Mouse (Mus musculus) heart, embryonic 14.5 days (tissue): ENCODE results near the gene Aplp1. TPM values are rescaled to one million over a fixed set of nuclear protein-coding genes. Genes with fewer than 3 reads are reported as not detected.

Experiments
- ATAC-seq: fragments of 200-750 bp; cut with Nextera tagmentation; 2 replicates; pipeline ENCODE4 v1.8.0; 2017; ENCODE audit warnings: low read depth, moderate TSS enrichment; ENCODE audit not compliant: insufficient number of reproducible peaks, insufficient read depth, low FRiP score
- H3K27ac ChIP-seq, 2 experiments: fragments of 200-500 bp in 1 of 2; fragments of 300-500 bp in 1 of 2; sonication (generic) in 1 of 2; replicated peaks in 1 of 2; 2 replicates each; pipeline ENCODE4 v1.5.1; 2012 to 2014; ENCODE audit warnings: low read depth in 2 of 2, low read length in 2 of 2, control low read depth in 1 of 2, mild to moderate bottlenecking in 1 of 2, mixed read lengths in 1 of 2; ENCODE audit not compliant: control insufficient read depth in 1 of 2, insufficient read depth in 1 of 2
- H3K27me3 ChIP-seq: fragments of 300-500 bp; sonication (generic); 2 replicates; pipeline ENCODE4 v1.6.1; 2014; ENCODE audit warnings: mild to moderate bottlenecking, low read length, control low read depth; ENCODE audit not compliant: control insufficient read depth, insufficient read depth
- H3K36me3 ChIP-seq: fragments of 300-500 bp; sonication (generic); 2 replicates; pipeline ENCODE4 v1.6.1; 2014; ENCODE audit warnings: mild to moderate bottlenecking, control low read depth, low read length, mixed read lengths; ENCODE audit not compliant: control insufficient read depth, insufficient read depth
- H3K4me1 ChIP-seq, 2 experiments: fragments of 200-500 bp in 1 of 2; fragments of 300-500 bp in 1 of 2; sonication (generic) in 1 of 2; 2 replicates each; pipeline ENCODE4 v1.6.1; 2012 to 2014; ENCODE audit warnings: low read length in 2 of 2, control low read depth in 1 of 2, mixed read lengths in 1 of 2; ENCODE audit not compliant: control insufficient read depth in 2 of 2, insufficient read depth in 2 of 2
- H3K4me2 ChIP-seq: fragments of 300-500 bp; sonication (generic); 2 replicates; pipeline ENCODE4 v1.6.1; 2014; ENCODE audit warnings: mild to moderate bottlenecking, low read length
- H3K4me3 ChIP-seq, 2 experiments: fragments of 200-500 bp in 1 of 2; fragments of 300-500 bp in 1 of 2; sonication (generic) in 1 of 2; 2 replicates each; pipeline ENCODE4 v1.5.1; 2012 to 2014; ENCODE audit warnings: low read length in 2 of 2, mild to moderate bottlenecking in 2 of 2, control low read depth in 1 of 2, low read depth in 1 of 2, moderate library complexity in 1 of 2; ENCODE audit not compliant: control insufficient read depth in 1 of 2, insufficient read depth in 1 of 2
- H3K9ac ChIP-seq: fragments of 300-500 bp; sonication (generic); 2 replicates; pipeline ENCODE4 v1.6.1; 2014; ENCODE audit warnings: mild to moderate bottlenecking, low read length
- H3K9me3 ChIP-seq: fragments of 300-500 bp; sonication (generic); 2 replicates; pipeline ENCODE4 v1.6.1; 2016; ENCODE audit warnings: low read length, control low read depth; ENCODE audit not compliant: control insufficient read depth
- WGBS: fragments of 180-500 bp; shearing (Covaris S2); extraction: QIAGEN DNeasy Blood & Tissue Kit; methylation state at CpG from one replicate; pipeline ENCODE4 v1.1.7; 2014; 5-methylcytosine and 5-hydroxymethylcytosine counted together
- polyA plus RNA-seq: library from polyadenylated mRNA; unstranded; fragments of >200 nt; fragmentation: Nextera tagmentation; extraction: Ambion mirVana; gene quantifications from 2 replicates; pipeline ENCODE4 v1.2.1, GENCODE M21; 2014

The Aplp1 gene
- polyA plus RNA-seq, 1 experiment from 2014 or later = 21.2 TPM

DNA sequence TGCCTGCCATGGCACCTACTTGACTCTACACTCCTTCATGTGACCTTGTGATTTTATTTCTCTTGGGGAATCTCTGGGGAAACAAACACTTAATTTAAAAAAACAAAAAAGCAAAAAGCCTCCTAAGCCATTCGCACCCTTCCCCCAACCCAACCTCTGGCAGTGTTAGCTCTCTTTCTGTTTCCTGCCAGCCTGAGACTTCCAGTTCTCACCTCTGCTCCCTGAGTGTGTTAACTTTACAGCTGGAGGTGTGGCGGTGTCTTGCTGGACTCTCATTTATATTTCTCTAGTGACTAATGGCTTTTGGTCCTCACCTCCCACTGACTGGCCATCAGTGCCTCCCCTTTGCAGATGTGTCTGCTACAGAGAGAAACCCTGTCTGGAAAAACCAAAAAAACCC is 35.5 kb downstream of the Aplp1 start:
- Histone ChIP-seq H3K9ac (no peak overlapping the region), H3K9me3 (no peaks in the 10 kb centered on the region), H3K36me3 (no peaks in the 10 kb centered on the region), H3K27me3 (no peaks in the 10 kb centered on the region), H3K27ac (no peak overlapping the region), H3K4me3 (no peak overlapping the region), H3K4me1 (no peaks in the 10 kb centered on the region), H3K4me2 (no peak overlapping the region)
- ATAC-seq = no peak
- 47% methylated on average over 2 of the region's 2 CpGs for WGBS

DNA sequence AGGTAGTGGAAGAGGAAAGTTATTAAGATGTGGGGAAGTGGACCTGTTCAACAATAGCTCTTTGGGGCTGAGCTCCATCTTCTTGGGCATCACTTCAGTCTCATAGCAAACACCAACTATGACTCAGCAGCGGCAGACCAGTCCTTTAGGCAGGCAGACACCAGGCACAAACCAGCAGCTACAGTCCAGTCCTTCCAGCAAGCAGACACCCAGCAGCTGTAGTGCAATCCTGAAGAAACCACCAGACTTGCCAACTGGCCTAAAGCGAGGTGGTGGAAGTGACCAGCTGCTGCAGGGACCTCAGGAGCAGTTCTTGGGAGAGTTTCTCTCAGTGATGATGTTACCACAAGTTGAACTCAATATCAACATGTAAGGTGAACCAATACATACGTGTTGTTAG is 36.7 kb downstream of the Aplp1 start:
- 71% methylated on average over 3 of the region's 3 CpGs for whole genome bisulfite sequencing
- no peaks in the 10 kb centered on the region for H3K27me3 ChIP-seq
- H3K27ac ChIP-seq = no peak overlapping the region
- no peaks in the 10 kb centered on the region for H3K9me3 ChIP-seq
- H3K4me3 ChIP-seq = no peak overlapping the region
- no peaks in the 10 kb centered on the region for H3K36me3 ChIP-seq
- H3K4me2 ChIP-seq = no peak overlapping the region
- no peaks in the 10 kb centered on the region for H3K4me1 ChIP-seq
- no peak for ATAC-seq
- no peak overlapping the region for H3K9ac ChIP-seq

DNA sequence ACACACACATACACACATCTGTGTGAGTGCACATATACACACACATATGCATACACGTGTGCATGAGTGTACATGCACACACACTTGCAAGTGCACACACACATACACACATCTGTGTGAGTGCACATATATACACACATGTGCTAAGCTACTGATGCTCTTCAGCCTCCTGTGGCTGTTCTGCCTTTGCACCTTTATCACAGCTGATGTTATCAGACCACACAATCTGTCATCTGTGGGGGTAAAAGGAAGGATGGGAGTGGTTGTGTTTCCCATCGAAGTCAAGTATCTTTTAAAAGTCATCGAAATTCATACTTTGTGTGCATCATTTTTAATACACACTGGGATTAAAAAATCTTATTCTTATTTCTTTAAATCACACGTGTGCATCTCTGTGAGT is 43.0 kb downstream of the Aplp1 start:
- ATAC-seq = no peak
- Histone ChIP-seq H3K9me3 (no peaks in the 10 kb centered on the region), H3K9ac (no peak overlapping the region), H3K4me1 (no peaks in the 10 kb centered on the region), H3K4me3 (no peak overlapping the region), H3K36me3 (no peaks in the 10 kb centered on the region), H3K27me3 (no peaks in the 10 kb centered on the region), H3K4me2 (no peak overlapping the region), H3K27ac (no peak overlapping the region)
- WGBS = 55% methylated on average over 4 of the region's 4 CpGs

DNA sequence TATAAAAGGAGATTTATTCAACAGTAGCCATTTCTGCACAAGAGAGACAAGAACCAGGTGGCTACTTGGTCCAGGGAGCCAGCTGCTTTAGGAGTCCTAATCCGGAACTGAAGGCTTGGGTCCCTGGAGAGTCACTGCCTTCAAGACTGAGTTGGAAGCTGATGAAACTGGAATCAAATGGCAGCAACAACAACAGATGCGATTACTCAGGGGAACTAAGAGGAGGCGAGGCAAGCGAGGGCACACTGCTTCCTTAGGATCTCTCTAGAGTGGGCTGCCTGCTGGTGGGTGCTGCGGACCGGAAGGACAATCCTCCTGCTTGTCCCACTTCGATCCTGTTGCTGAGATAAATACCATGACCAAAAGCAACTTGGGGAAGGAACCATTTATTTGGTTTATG is 45.7 kb downstream of the Aplp1 start:
- Histone ChIP-seq H3K27ac (no peak overlapping the region), H3K9me3 (no peaks in the 10 kb centered on the region), H3K4me2 (no peak overlapping the region), H3K36me3 (no peaks in the 10 kb centered on the region), H3K4me1 (no peaks in the 10 kb centered on the region), H3K27me3 (no peaks in the 10 kb centered on the region), H3K4me3 (no peak overlapping the region), H3K9ac (no peak overlapping the region)
- WGBS = 55% methylated on average over 7 of the region's 7 CpGs
- no peak for ATAC-seq

DNA sequence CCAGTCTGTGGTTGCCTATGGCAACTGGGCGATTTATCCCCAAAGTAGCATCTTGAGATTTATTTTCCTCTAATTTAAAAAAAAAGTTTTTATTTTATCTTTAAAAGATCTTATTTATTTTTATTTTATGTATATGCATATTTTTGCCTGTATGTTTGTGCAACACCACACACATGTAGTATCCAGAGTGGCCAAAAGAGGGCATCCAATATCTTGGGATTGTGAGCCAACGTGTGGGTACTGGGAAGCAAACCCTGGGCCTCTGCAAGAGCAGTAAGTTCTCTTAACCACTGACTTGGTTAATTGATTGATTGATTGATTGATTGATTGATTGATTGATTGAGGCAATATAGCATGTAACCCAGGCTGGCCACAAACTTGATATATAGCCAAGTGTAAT is 50.5 kb downstream of the Aplp1 start:
- peak overlapping the region in 1 of 2 experiments; percentile 79; a peak in 1 of 4 replicates for H3K27ac ChIP-seq
- no peaks in the 10 kb centered on the region for H3K36me3 ChIP-seq
- H3K4me3 ChIP-seq = no peak overlapping the region
- ATAC-seq = no peak
- no peaks in the 10 kb centered on the region for H3K27me3 ChIP-seq
- no peak overlapping the region for H3K4me2 ChIP-seq
- no peaks in the 10 kb centered on the region for H3K9me3 ChIP-seq
- no peak overlapping the region for H3K9ac ChIP-seq
- H3K4me1 ChIP-seq = no peaks in the 10 kb centered on the region; a peak in 1 of 4 replicates
- WGBS = 37% methylated on average over 2 of the region's 2 CpGs

DNA sequence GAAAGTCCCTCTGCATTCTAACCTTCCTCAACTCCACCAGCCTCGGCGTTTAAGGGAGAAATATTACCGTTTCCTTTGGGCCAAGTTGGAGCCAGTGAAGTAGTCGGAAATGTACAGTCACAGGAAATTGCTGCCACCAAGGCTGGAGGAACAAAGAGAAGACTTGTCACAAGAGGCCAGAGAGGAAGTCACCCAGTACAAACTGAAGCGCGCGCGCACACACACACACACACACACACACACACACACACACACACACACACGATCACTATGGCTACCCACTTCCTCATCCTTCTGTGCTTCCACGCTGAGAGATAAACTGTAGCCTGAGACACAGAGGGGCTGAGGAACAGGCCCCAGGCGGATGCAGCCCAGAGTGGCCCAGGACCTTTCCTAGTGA is 51.0 kb downstream of the Aplp1 start:
- no peaks in the 10 kb centered on the region for H3K9me3 ChIP-seq
- H3K27me3 ChIP-seq = no peaks in the 10 kb centered on the region
- 45% methylated on average over 11 of the region's 11 CpGs for WGBS
- no peaks in the 10 kb centered on the region for H3K36me3 ChIP-seq
- peak; percentile 83 for ATAC-seq
- no peak overlapping the region for H3K4me3 ChIP-seq
- H3K9ac ChIP-seq = no peak overlapping the region
- no peak overlapping the region for H3K4me2 ChIP-seq
- no peaks in the 10 kb centered on the region; a peak in 1 of 4 replicates for H3K4me1 ChIP-seq
- peak overlapping the region; percentile 79 to 82 for H3K27ac ChIP-seq

DNA sequence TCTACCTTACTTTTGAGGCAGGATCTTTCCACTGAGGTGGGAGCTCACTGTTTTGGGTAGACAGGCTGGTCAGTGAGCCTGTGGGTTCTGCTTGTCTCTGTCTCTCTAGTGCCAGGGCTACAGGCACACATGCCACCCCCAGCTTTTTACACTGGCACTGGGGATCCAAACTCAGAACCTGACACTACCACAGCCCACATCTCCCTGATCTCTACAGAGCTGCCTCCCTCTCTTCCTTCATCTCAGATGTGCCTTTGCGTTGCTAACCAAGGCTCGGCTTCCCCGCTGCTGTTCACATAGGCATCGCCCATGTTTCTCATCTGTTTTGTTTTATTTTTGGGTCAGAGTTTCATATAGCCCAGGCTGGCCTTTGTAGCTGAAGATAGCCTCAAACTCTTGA is 51.7 kb downstream of the Aplp1 start:
- H3K4me1 ChIP-seq = no peaks in the 10 kb centered on the region; a peak in 1 of 4 replicates
- H3K36me3 ChIP-seq = no peaks in the 10 kb centered on the region
- no peak for ATAC-seq
- H3K9me3 ChIP-seq = no peaks in the 10 kb centered on the region
- no peak overlapping the region for H3K4me2 ChIP-seq
- peak overlapping the region; percentile 79 to 82 for H3K27ac ChIP-seq
- 81% methylated on average over 4 of the region's 4 CpGs for whole genome bisulfite sequencing
- H3K27me3 ChIP-seq = no peaks in the 10 kb centered on the region
- no peak overlapping the region for H3K9ac ChIP-seq
- no peak overlapping the region for H3K4me3 ChIP-seq

DNA sequence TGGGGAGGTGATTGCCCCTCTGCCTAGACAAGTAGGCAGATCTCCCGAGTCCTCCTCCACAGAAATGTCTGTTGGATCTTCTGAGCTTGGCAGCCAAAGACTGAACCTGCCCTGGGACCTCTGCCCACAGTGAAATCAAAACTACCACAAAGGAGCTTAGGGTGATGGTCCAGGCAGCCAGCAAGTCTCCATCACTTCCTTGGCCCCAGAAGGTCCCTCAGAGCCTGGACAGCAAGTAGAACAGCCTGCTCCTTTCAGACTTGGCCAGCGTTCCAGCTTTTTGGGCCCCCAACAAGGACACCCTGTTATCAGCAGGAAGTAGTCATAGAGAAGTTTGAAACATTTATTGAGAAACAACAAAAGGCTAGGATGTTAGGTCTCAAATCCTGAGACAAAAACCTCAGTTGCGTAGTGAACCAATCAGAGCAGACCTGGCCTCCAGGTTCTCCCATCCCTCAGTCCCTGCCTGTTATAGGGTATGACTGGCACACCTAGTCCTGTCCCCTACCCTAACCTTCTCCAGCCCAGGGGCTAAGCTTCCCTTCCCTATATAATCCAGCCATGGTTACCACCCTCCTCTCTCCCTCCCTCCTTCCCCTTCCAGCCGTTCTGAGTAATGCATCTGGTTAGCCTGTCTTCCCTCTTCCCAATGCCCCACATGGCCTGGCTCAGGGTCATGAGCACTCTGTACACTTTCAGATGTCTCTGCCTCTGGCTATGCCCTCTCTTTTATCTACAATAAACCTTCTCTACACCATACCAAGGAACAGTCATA is 52.4 kb downstream of the Aplp1 start:
- H3K27me3 ChIP-seq = no peaks in the 10 kb centered on the region
- no peak overlapping the region for H3K4me3 ChIP-seq
- no peak overlapping the region for H3K4me2 ChIP-seq
- ATAC-seq = no peak
- no peak overlapping the region for H3K9ac ChIP-seq
- H3K4me1 ChIP-seq = no peaks in the 10 kb centered on the region; a peak in 1 of 4 replicates
- H3K9me3 ChIP-seq = no peaks in the 10 kb centered on the region
- H3K36me3 ChIP-seq = no peaks in the 10 kb centered on the region
- WGBS = 53% methylated on average over 4 of the region's 4 CpGs
- no peak overlapping the region for H3K27ac ChIP-seq
